Mouse (Mus musculus) inflammation-experienced regulatory T-cells, adult 6 months (primary cell): ENCODE measurements at regions not wholly inside any gene's neighbourhood (a gene's known extent, or its start where the extent isn't known, plus 50 kb on each side); places are given as distances from the start of the nearest gene placed in this dataset.
"Not testable (repeated sequence)": the region's sequence is repeated elsewhere in the genome, so short reads cannot be mapped to it uniquely, and the experiment has no call there.

ENCODE experiments used
- ATAC-seq: one replicate; pipeline ENCODE4 v1.8.0; 2017

- no peak for ATAC-seq
Measured at GRCm38 (mm10) chr1:164541711-164542110, 83.6 kb upstream of the Atp1b1 start.

- no peak for ATAC-seq
Measured at GRCm38 (mm10) chr1:164538304-164539043, 80.3 kb upstream of the Atp1b1 start.

GRCm38 (mm10) chr1:164537324-164537948 is 79.3 kb upstream of the Atp1b1 start:
- no peak for ATAC-seq

- no peak for ATAC-seq
Measured at GRCm38 (mm10) chr1:164532196-164532595, 74.0 kb upstream of the Atp1b1 start.

GRCm38 (mm10) chr1:164531741-164532140 is 73.6 kb upstream of the Atp1b1 start:
- ATAC-seq, result no peak

GRCm38 (mm10) chr1:164526748-164527147 is 68.6 kb upstream of the Atp1b1 start:
- ATAC-seq, result no peak

- no peak for ATAC-seq
Measured at GRCm38 (mm10) chr1:164522377-164523150, 64.4 kb upstream of the Atp1b1 start.

- no peak for ATAC-seq
Measured at GRCm38 (mm10) chr1:164521371-164522130, 63.4 kb upstream of the Atp1b1 start.

GRCm38 (mm10) chr1:164518866-164519265 is 60.7 kb upstream of the Atp1b1 start:
- ATAC-seq, result no peak

- ATAC-seq, result no peak
Measured at GRCm38 (mm10) chr1:164518308-164518707, 60.2 kb upstream of the Atp1b1 start.

GRCm38 (mm10) chr1:164517362-164517761 is 59.2 kb upstream of the Atp1b1 start:
- not testable (repeated sequence) for ATAC-seq

GRCm38 (mm10) chr1:164511628-164512385 is 53.7 kb upstream of the Atp1b1 start:
- ATAC-seq, result peak; percentile 79

GRCm38 (mm10) chr1:164509226-164509625 is 51.1 kb upstream of the Atp1b1 start:
- no peak for ATAC-seq

- ATAC-seq, result no peak
Measured at GRCm38 (mm10) chr1:164508556-164508955, 50.4 kb upstream of the Atp1b1 start.

GRCm38 (mm10) chr1:164508106-164508505 is 50.0 kb upstream of the Atp1b1 start:
- ATAC-seq, result no peak
